Mouse (Mus musculus) G1E (cell line): ENCODE data around the gene Sik3. TPM values are rescaled to one million over a fixed set of nuclear protein-coding genes. Genes with fewer than 3 reads are reported as not detected.

Experiments used
- ATAC-seq: 2 replicates; pipeline ENCODE4 v1.8.0; 2016; ENCODE audit warnings: mild to moderate bottlenecking; ENCODE audit not compliant: insufficient number of reproducible peaks, poor library complexity, low FRiP score, severe bottlenecking; ENCODE audit errors: extremely low read depth
- DNase-seq: peaks from one replicate; pipeline ENCODE4 v3.0.0; 2012; ENCODE audit warnings: low spot score
- H3K27me3 ChIP-seq: 2 replicates; pipeline ENCODE4 v1.6.1; 2012; ENCODE audit warnings: mild to moderate bottlenecking, low read length, inconsistent platforms; ENCODE audit not compliant: insufficient read depth
- H3K36me3 ChIP-seq: replicated peaks from 2 replicates; pipeline ENCODE3; 2012; ENCODE audit warnings: mild to moderate bottlenecking, inconsistent platforms
- H3K4me1 ChIP-seq: 2 replicates; pipeline ENCODE4 v1.6.1; 2012; ENCODE audit warnings: low read depth, low read length, inconsistent platforms, mixed read lengths; ENCODE audit not compliant: insufficient read depth
- H3K4me3 ChIP-seq: 2 replicates; pipeline ENCODE4 v1.5.1; 2012; ENCODE audit warnings: low read depth, mild to moderate bottlenecking, inconsistent platforms, low read length, moderate library complexity, mixed read lengths
- H3K9me3 ChIP-seq: replicated peaks from 2 replicates; pipeline ENCODE4 v1.6.1; 2012; ENCODE audit warnings: inconsistent platforms
- CTCF ChIP-seq: IDR thresholded peaks from 2 replicates; pipeline ENCODE4 v1.5.1; 2012; ENCODE audit warnings: low read depth, low read length, inconsistent platforms, mixed read lengths
- GATA1 ChIP-seq: IDR thresholded peaks from 2 replicates; pipeline ENCODE4 v1.6.1; 2012; ENCODE audit warnings: borderline replicate concordance, low read length, inconsistent platforms, mixed read lengths
- GATA2 ChIP-seq: IDR thresholded peaks from 2 replicates; pipeline ENCODE4 v1.6.1; 2012; ENCODE audit warnings: low read depth, low read length, inconsistent platforms, borderline replicate concordance
- POLR2AphosphoS5 ChIP-seq: IDR thresholded peaks from 2 replicates; pipeline ENCODE4 v1.6.1; 2012; ENCODE audit warnings: low read depth, low read length, inconsistent platforms; ENCODE audit not compliant: insufficient replicate concordance
- TAL1 ChIP-seq: conservative IDR thresholded peaks from 2 replicates; pipeline ENCODE4 v1.6.1; 2012; ENCODE audit warnings: low read depth, low read length, inconsistent platforms, mixed read lengths
- polyA plus RNA-seq: library from polyadenylated mRNA; stranded (reverse); fragments of >175 nt; gene quantifications from 2 replicates; pipeline ENCODE4 v1.2.3, GENCODE M21; 2012
- total RNA-seq, 2 experiments: library from RNA; stranded (forward) in 1 of 2; stranded (reverse) in 1 of 2; fragments of 200-1000 nt in 1 of 2; fragments of >200 nt in 1 of 2; fragmentation: Nextera tagmentation in 1 of 2; gene quantifications; 2 replicates each; pipeline ENCODE4 v1.2.3; 2014 to 2017

Sik3 gene
- total and polyA plus RNA-seq, 3 experiments = 30.5 to 99.0 (median 49.1) TPM

- Histone ChIP-seq H3K36me3 (peaks cover 40% of the 10 kb centered on the region), H3K4me1 (peaks cover 85% of the 10 kb centered on the region), H3K27me3 (no peaks in the 10 kb centered on the region), H3K9me3 (no peaks in the 10 kb centered on the region), H3K4me3 (no peak overlapping the region; the same call in 1 of the 2 replicates)
- TF ChIP-seq TAL1 = peak; percentile 89
- TF ChIP-seq GATA1 = no peak
- TF ChIP-seq POLR2AphosphoS5 = no peak
- TF ChIP-seq GATA2 = no peak
- TF ChIP-seq CTCF = no peak
- ATAC-seq = peak; percentile 69
- DNase-seq = peak; percentile 41
Measured at GRCm38 (mm10) chr9:46148723-46149122, 136.1 kb downstream of the Sik3 start.

- Histone ChIP-seq H3K4me3 (no peak overlapping the region; the same call in 1 of the 2 replicates), H3K9me3 (no peaks in the 10 kb centered on the region), H3K36me3 (peaks cover 38% of the 10 kb centered on the region), H3K4me1 (peaks cover 85% of the 10 kb centered on the region), H3K27me3 (no peaks in the 10 kb centered on the region)
- no peak for DNase-seq
- ATAC-seq = peak; percentile 62
- TF ChIP-seq GATA2 (no peak), GATA1 (no peak), POLR2AphosphoS5 (no peak), CTCF (no peak), TAL1 (no peak)
Measured at GRCm38 (mm10) chr9:46149392-46149791, 136.8 kb downstream of the Sik3 start.

- TF ChIP-seq TAL1 = no peak
- Histone ChIP-seq H3K36me3 (peaks cover 40% of the 10 kb centered on the region), H3K4me1 (peaks cover 86% of the 10 kb centered on the region), H3K27me3 (no peaks in the 10 kb centered on the region), H3K9me3 (no peaks in the 10 kb centered on the region), H3K4me3 (no peak overlapping the region)
- no peak for DNase-seq
- ATAC-seq = no peak
Measured at GRCm38 (mm10) chr9:46150116-46150515, 137.5 kb downstream of the Sik3 start.

GRCm38 (mm10) chr9:46150890-46151703 is 138.5 kb downstream of the Sik3 start:
- Histone ChIP-seq H3K4me3 (no peak overlapping the region), H3K27me3 (no peaks in the 10 kb centered on the region), H3K4me1 (peaks cover 82% of the 10 kb centered on the region), H3K9me3 (no peaks in the 10 kb centered on the region), H3K36me3 (peaks cover 43% of the 10 kb centered on the region)
- DNase-seq = no peak
- ATAC-seq = no peak
- TF ChIP-seq GATA2 (no peak), POLR2AphosphoS5 (no peak), TAL1 (no peak), GATA1 (no peak), CTCF (no peak)

GRCm38 (mm10) chr9:46151704-46152040 is 139.1 kb downstream of the Sik3 start:
- Histone ChIP-seq H3K4me1 (peaks cover 78% of the 10 kb centered on the region), H3K36me3 (peaks cover 42% of the 10 kb centered on the region), H3K27me3 (no peaks in the 10 kb centered on the region), H3K4me3 (no peak overlapping the region), H3K9me3 (no peaks in the 10 kb centered on the region)
- ATAC-seq (no peak), DNase-seq (no peak)
- TF ChIP-seq GATA2 (no peak), POLR2AphosphoS5 (no peak), TAL1 (no peak), CTCF (no peak), GATA1 (no peak)

GRCm38 (mm10) chr9:46152067-46153015 is 139.7 kb downstream of the Sik3 start:
- no peak for DNase-seq
- Histone ChIP-seq H3K9me3 (no peaks in the 10 kb centered on the region), H3K27me3 (no peaks in the 10 kb centered on the region), H3K4me1 (peaks cover 71% of the 10 kb centered on the region), H3K36me3 (peaks cover 45% of the 10 kb centered on the region), H3K4me3 (no peak overlapping the region)
- TF ChIP-seq GATA2 = no peak
- no peak for TF ChIP-seq TAL1
- TF ChIP-seq POLR2AphosphoS5 = no peak
- no peak for TF ChIP-seq CTCF
- no peak for TF ChIP-seq GATA1
- no peak for ATAC-seq
